Mouse (Mus musculus) lung, postnatal 0 days (tissue): ENCODE results near the gene Taar7e. TPM values are rescaled to one million over a fixed set of nuclear protein-coding genes. Genes with fewer than 3 reads are reported as not detected.

Experiments
- ATAC-seq: fragments of 200-750 bp; cut with Nextera tagmentation; 2 replicates; pipeline ENCODE4 v1.8.0; 2017; ENCODE audit warnings: moderate library complexity
- DNase-seq: peaks from one replicate; pipeline ENCODE4 v3.0.0-alpha.2; 2016; ENCODE audit warnings: low spot score
- H3K27ac ChIP-seq: fragments of 300-500 bp; sonication (generic); 2 replicates; pipeline ENCODE4 v1.5.1; 2014; ENCODE audit warnings: antibody characterized with exemption, mild to moderate bottlenecking, low read length, mixed read lengths
- H3K27me3 ChIP-seq: fragments of 300-500 bp; sonication (generic); replicated peaks from 2 replicates; pipeline ENCODE4 v1.6.1; 2014; ENCODE audit warnings: low read length, mixed read lengths; ENCODE audit not compliant: insufficient read depth
- H3K36me3 ChIP-seq: fragments of 300-500 bp; sonication (generic); 2 replicates; pipeline ENCODE4 v1.6.1; 2014; ENCODE audit warnings: low read length, mixed read lengths; ENCODE audit not compliant: insufficient read depth
- H3K4me1 ChIP-seq: fragments of 300-500 bp; sonication (generic); 2 replicates; pipeline ENCODE4 v1.6.1; 2014; ENCODE audit warnings: antibody characterized with exemption, low read depth, low read length, mixed read lengths; ENCODE audit not compliant: insufficient read depth
- H3K4me2 ChIP-seq: fragments of 300-500 bp; sonication (generic); replicated peaks from 2 replicates; pipeline ENCODE4 v1.6.1; 2014; ENCODE audit warnings: low read depth, mild to moderate bottlenecking, low read length, moderate library complexity, mixed read lengths
- H3K4me3 ChIP-seq: fragments of 300-500 bp; sonication (generic); 2 replicates; pipeline ENCODE4 v1.5.1; 2014; ENCODE audit warnings: low read depth, low read length
- H3K9ac ChIP-seq: fragments of 300-500 bp; sonication (generic); replicated peaks from 2 replicates; pipeline ENCODE4 v1.6.1; 2014; ENCODE audit warnings: low read depth, mild to moderate bottlenecking
- H3K9me3 ChIP-seq: fragments of 300-500 bp; sonication (generic); 2 replicates; pipeline ENCODE4 v1.6.1; 2016; ENCODE audit warnings: low read length, mixed read lengths
- CTCF ChIP-seq: IDR thresholded peaks from 2 replicates; pipeline ENCODE4 v1.5.1; 2016; ENCODE audit warnings: antibody characterized with exemption, mild to moderate bottlenecking
- EP300 ChIP-seq: IDR thresholded peaks from 2 replicates; pipeline ENCODE4 v1.6.1; 2016; ENCODE audit warnings: antibody characterized with exemption, mild to moderate bottlenecking, control low read depth
- WGBS: fragments of 180-500 bp; shearing (Covaris S2); extraction: QIAGEN DNeasy Blood & Tissue Kit; methylation state at CpG from one replicate; pipeline ENCODE4 v1.1.7; 2014; 5-methylcytosine and 5-hydroxymethylcytosine counted together
- polyA plus RNA-seq: library from polyadenylated mRNA; unstranded; fragments of >200 nt; fragmentation: Nextera tagmentation; extraction: Ambion mirVana; gene quantifications from 2 replicates; pipeline ENCODE4 v1.2.1, GENCODE M21; 2015

Taar7e gene
- polyA plus RNA-seq, 1 experiment from 2014 or later = not detected

GRCm38 (mm10) chr10:24080166-24080565, 42.8 kb downstream of the Taar7e start:
- H3K9me3 ChIP-seq = no peaks in the 10 kb centered on the region
- no peaks in the 10 kb centered on the region for H3K36me3 ChIP-seq
- no peak overlapping the region for H3K9ac ChIP-seq
- H3K4me2 ChIP-seq = no peak overlapping the region
- ATAC-seq (no peak), DNase-seq (peak; percentile 69)
- H3K4me1 ChIP-seq = no peaks in the 10 kb centered on the region
- H3K4me3 ChIP-seq = no peak overlapping the region
- H3K27ac ChIP-seq = no peak overlapping the region
- 16% methylated on average over 3 of the region's 3 CpGs for WGBS
- no peaks in the 10 kb centered on the region for H3K27me3 ChIP-seq
- TF ChIP-seq EP300 (no peak), CTCF (peak; percentile 73)

GRCm38 (mm10) chr10:24085936-24086335, 48.5 kb downstream of the Taar7e start:
- Histone ChIP-seq H3K27ac (no peak overlapping the region), H3K27me3 (no peaks in the 10 kb centered on the region), H3K4me2 (no peak overlapping the region), H3K4me3 (no peak overlapping the region), H3K9ac (no peak overlapping the region), H3K36me3 (no peaks in the 10 kb centered on the region), H3K4me1 (no peaks in the 10 kb centered on the region), H3K9me3 (no peaks in the 10 kb centered on the region)
- WGBS = 61% methylated on average over 5 of the region's 5 CpGs
- DNase-seq = no peak
- TF ChIP-seq CTCF = no peak
- no peak for TF ChIP-seq EP300
- no peak for ATAC-seq

- peak; percentile 9 for DNase-seq
- Histone ChIP-seq H3K27me3 (no peaks in the 10 kb centered on the region), H3K4me2 (no peak overlapping the region), H3K4me3 (no peak overlapping the region), H3K27ac (no peak overlapping the region), H3K4me1 (no peaks in the 10 kb centered on the region), H3K36me3 (no peaks in the 10 kb centered on the region), H3K9ac (no peak overlapping the region), H3K9me3 (no peaks in the 10 kb centered on the region)
- TF ChIP-seq CTCF (no peak), EP300 (no peak)
- no peak for ATAC-seq
- 46% methylated on average over 5 of the region's 5 CpGs for WGBS
Measured at GRCm38 (mm10) chr10:24086555-24086954, 49.1 kb downstream of the Taar7e start.

- Histone ChIP-seq H3K4me1 (no peaks in the 10 kb centered on the region), H3K36me3 (no peaks in the 10 kb centered on the region), H3K4me3 (no peak overlapping the region), H3K27me3 (no peaks in the 10 kb centered on the region), H3K4me2 (no peak overlapping the region), H3K9me3 (no peaks in the 10 kb centered on the region), H3K9ac (no peak overlapping the region), H3K27ac (no peak overlapping the region)
- no peak for TF ChIP-seq CTCF
- DNase-seq (no peak), ATAC-seq (no peak)
- 80% methylated on average over 2 of the region's 2 CpGs for WGBS
Measured at GRCm38 (mm10) chr10:24087168-24087567, 49.8 kb downstream of the Taar7e start.

Other genes starting within 250 kb of the Taar7e start
- gene Slc18b1, start 240.6 kb upstream of the Taar7e start, polyA plus RNA-seq = 8.3 and 9.9 TPM in 2 replicates
- 17.2 and 18.5 TPM in 2 replicates for gene Vnn3, start 186.2 kb upstream of the Taar7e start, polyA plus RNA-seq
- gene Vnn1, start 142.9 kb upstream of the Taar7e start, polyA plus RNA-seq = 45.4 and 67.5 TPM in 2 replicates
- gene Taar1, start 117.3 kb upstream of the Taar7e start, polyA plus RNA-seq = not detected in 2 replicates
- gene Taar2, start 99.0 kb upstream of the Taar7e start, polyA plus RNA-seq = 0.16 TPM in 1 of 2 replicates, not detected in the other
- not detected in 2 replicates for gene Taar3, start 88.1 kb upstream of the Taar7e start, polyA plus RNA-seq
- gene Taar4, start 77.1 kb upstream of the Taar7e start, polyA plus RNA-seq = not detected in 2 replicates
- not detected in 2 replicates for gene Taar5, start 66.9 kb upstream of the Taar7e start, polyA plus RNA-seq
- not detected in 2 replicates for gene Taar6, start 52.0 kb upstream of the Taar7e start, polyA plus RNA-seq
- gene Taar7a, start 44.1 kb upstream of the Taar7e start, polyA plus RNA-seq = not detected in 2 replicates
- gene Taar7b, start 37.7 kb upstream of the Taar7e start, polyA plus RNA-seq = not detected in 2 replicates
- gene Taar7d, start 10.4 kb upstream of the Taar7e start, polyA plus RNA-seq = not detected in 2 replicates
- not detected in 2 replicates for gene Taar7f, start 11.9 kb downstream of the Taar7e start, polyA plus RNA-seq
- gene Taar8a, start 38.9 kb downstream of the Taar7e start, polyA plus RNA-seq = not detected in 2 replicates
- not detected in 2 replicates for gene Taar8b, start 54.7 kb downstream of the Taar7e start, polyA plus RNA-seq
- not detected in 2 replicates for gene Taar8c, start 64.3 kb downstream of the Taar7e start, polyA plus RNA-seq
- not detected in 2 replicates for gene Taar9, start 71.9 kb downstream of the Taar7e start, polyA plus RNA-seq
- 128 and 141 TPM in 2 replicates for gene Stx7, start 111.7 kb downstream of the Taar7e start, polyA plus RNA-seq
- gene Moxd1, start 185.9 kb downstream of the Taar7e start, polyA plus RNA-seq = 2.3 and 2.4 TPM in 2 replicates